Mouse (Mus musculus) monocyte, adult 5-6 weeks (primary cell): ENCODE results near the gene Tmem161a. TPM values are rescaled to one million over a fixed set of nuclear protein-coding genes. Genes with fewer than 3 reads are reported as not detected.
A peak's percentile ranks its signal among the peaks of the same experiment; 100 is the strongest.

Experiments used
- ATAC-seq: fragments of 153-309, 156-312 bp; replicated peaks from 2 replicates; pipeline ENCODE4 v1.8.0; 2017; ENCODE audit warnings: mild to moderate bottlenecking; ENCODE audit not compliant: low TSS enrichment, insufficient number of reproducible peaks, severe bottlenecking, poor library complexity, low FRiP score
- total RNA-seq: library from RNA; stranded (forward); fragments of 200-1000, 200-491, 200-594 nt; gene quantifications from 3 replicates; pipeline ENCODE4 v1.2.3, GENCODE M21; 2017

The Tmem161a gene
- total RNA-seq, result 4.2 to 14.5 TPM (median 9.0 TPM) in 3 replicates

DNA sequence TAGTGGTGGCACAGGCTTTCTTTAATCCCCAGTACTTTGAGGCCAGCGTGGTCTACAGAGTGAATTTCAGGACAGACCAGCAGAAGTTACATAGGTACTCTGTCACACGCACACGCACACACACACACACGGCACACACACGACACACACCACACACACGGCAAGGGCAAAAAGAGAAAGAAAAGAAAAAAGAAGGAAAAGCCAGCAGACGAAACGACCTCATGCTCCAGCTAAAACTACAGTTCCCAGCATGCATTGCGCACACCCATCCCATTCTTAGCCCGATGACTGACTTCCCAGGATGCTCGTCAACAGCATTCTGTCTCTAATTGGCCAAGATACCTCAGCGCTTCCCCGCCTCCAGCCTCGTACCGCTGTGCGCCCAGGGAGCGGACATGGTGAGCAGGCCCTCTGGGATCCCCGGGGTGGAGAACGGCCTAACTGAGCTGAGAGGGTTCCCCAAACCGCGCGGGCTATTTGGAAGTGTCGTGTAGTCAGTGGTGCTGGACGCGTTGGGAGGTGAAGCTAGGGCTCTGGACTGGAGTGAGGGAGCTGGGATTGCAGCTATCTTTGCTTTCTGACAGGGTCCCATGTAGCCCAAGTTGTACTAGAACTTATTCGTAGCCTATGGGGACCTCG lies at the start of gene Tmem161a:
Gene Tmem161a, plus strand, starts transcription at position 314 of the 639 bp plus-strand sequence.
- ATAC-seq, result peak; percentile 99

- no peak for ATAC-seq
Measured at GRCm38 (mm10) chr8:70122863-70123262, 49.3 kb upstream of the Tmem161a start.

GRCm38 (mm10) chr8:70124992-70125391 lies 47.2 kb upstream of the Tmem161a start:
- no peak for ATAC-seq

GRCm38 (mm10) chr8:70128435-70128834 lies 43.7 kb upstream of the Tmem161a start:
- no peak for ATAC-seq

GRCm38 (mm10) chr8:70129309-70129952 lies 42.7 kb upstream of the Tmem161a start:
- ATAC-seq, result no peak

DNA sequence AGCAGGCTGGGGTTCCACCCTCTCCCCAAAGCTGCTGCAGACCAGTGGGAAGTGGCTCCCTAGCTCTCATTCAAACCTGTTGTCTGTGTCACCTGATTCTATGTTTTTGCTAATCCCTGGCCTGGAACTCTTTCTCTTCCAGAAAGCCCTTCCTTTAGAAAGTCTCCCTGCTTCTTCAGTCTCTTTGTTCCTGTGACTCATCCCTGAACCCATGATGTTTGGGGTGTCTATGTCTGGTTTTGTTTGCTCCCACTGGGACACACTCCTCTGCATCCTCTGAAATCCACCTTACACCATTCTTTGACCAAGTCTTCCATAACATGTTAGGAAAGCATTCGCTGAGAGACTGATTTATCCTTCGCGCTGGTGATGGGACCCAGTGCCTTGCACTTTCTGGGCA lies 42.1 kb upstream of the Tmem161a start:
- ATAC-seq, result no peak

GRCm38 (mm10) chr8:70131166-70131883 lies 40.8 kb upstream of the Tmem161a start, which contains the start of gene Nr2c2ap:
Gene Nr2c2ap (plus strand): TSS chr8:70131333.
- peak; percentile 85 for ATAC-seq

GRCm38 (mm10) chr8:70134086-70134485 lies 38.1 kb upstream of the Tmem161a start:
- no peak for ATAC-seq

- ATAC-seq, result no peak
Measured at GRCm38 (mm10) chr8:70134931-70135330, 37.2 kb upstream of the Tmem161a start.

DNA sequence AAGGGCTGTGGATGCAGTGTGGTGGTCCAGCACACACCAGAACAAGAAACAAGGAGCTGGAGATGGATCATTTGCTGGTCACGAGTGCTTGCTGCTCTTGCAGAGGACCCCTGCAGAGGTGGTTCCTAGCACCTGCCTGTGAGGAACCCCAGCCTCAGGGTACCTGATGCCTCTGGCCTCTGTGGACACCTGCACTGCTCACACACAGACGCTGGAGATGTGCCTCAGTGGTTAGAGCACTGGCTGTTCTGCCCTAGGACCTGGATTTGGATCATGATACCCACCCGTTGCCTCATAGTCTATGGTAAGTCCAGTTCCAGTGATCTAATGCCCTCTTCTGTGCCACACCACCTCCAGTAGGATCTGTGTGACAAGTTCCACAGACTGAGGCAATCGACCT lies 35.6 kb upstream of the Tmem161a start:
- ATAC-seq, result no peak

GRCm38 (mm10) chr8:70137890-70138289 lies 34.3 kb upstream of the Tmem161a start:
- ATAC-seq, result no peak

GRCm38 (mm10) chr8:70139026-70139857 lies 32.9 kb upstream of the Tmem161a start, which contains the start of the genes Rfxank, Borcs8 and Mef2b:
Gene Rfxank (minus strand): TSS chr8:70139154.
Gene Borcs8 (plus strand): TSS chr8:70139499.
Gene Mef2b (plus strand): TSS chr8:70139711.
- ATAC-seq, result peak; percentile 95

DNA sequence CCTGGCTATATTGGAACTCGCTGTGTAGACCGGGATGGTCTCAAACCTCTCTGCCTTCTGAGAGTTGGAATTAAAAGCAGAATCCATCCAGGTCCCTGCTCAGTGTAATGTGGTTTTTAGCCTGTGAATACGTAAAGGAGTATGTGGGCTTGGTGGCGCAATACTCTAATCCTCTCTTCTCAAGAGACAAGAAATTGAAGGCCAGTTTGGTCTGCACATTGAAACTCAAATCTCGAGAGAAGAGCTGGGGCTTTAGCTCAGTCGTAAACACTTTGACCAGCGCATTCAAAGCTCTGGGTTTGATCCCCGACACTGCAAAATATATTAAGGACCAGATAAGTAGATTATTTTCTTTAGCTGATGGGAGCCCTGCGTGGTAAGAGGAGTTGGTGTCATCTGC lies 32.2 kb upstream of the Tmem161a start:
- ATAC-seq, result no peak

DNA sequence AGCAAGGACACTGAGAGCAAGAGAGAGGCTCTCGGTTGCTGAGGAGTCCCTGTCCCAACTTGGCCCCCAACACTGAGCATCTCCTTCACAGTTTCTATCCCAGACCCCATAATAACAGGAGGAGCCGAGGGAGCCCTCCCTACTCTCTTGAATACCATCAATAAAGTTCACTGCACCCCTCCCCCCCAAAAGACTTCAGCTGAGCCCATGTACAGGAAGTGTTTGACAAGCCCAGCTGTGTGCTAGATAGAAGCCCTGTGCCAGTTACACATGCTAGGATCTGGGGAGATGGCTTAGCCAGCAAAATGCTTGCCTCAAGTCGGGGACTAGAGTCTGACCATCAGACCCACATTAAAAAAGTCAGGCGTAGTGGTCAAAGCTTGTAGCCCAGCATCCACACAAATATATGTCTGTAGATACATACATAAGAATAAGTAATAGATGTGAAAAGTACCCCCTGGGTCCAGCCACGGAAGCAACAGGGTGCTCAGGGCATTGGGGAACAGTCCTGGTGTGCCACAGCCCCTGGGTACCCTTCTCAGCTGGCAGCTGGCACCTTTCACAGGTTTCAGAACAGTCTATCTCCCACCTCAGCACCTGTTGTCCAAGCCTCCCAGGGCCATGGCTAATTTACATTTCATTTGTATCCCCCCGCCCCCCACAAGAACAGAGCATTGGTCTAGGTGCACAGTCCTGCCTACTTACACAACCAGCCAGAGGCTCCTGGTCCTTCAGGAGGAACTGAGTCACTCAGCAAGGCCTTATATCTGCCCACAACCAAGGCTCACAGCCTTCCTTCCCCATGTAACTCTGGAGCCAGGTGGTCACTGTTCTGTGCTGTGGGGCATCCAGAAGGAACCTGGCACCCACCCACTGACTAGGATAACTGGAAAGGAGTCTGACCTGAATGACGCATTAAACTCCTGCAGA lies 24.2 kb upstream of the Tmem161a start:
- ATAC-seq, result no peak

DNA sequence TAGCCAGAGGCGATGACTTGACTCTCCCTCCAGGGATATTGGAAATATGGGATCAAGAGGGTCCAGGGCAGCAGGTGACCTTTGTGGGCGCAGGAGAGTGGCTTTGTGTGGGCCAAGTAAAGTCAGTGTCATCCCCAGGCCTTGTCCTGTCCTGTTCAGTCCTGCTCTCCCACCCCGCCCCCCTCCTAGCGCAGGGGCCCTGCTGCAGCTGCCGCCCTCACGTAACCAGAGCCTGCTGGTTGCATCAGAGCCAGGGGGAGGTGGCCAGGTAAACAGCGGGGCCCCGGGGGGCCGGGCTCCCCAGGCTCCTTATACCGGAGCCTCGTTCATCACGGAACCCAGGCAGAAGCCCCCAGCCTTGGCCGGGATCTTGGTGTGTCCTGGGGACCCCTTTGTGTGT lies 22.0 kb upstream of the Tmem161a start:
- ATAC-seq, result no peak

- peak; percentile 81; the same call in 1 of the 2 replicates for ATAC-seq
Measured at GRCm38 (mm10) chr8:70152537-70153257, 19.5 kb upstream of the Tmem161a start.

- ATAC-seq, result no peak
Measured at GRCm38 (mm10) chr8:70157240-70157800, 14.8 kb upstream of the Tmem161a start.
